Mouse (Mus musculus) CD4-positive helper T cell, adult 2 months (primary cell): Measurements from ENCODE around the gene Aig1.

Experiments
- DNase-seq: peaks from one replicate; pipeline ENCODE4 v3.0.0-alpha.2; 2012; ENCODE audit warnings: low read depth, missing footprints, low spot score

Aig1 gene

GRCm38 (mm10) chr10:13653326-13653725 is 215.5 kb downstream of the Aig1 start:
- DNase-seq = no peak

- DNase-seq = no peak
Measured at GRCm38 (mm10) chr10:13652061-13652460, 216.7 kb downstream of the Aig1 start.

- DNase-seq = peak; percentile 20
Measured at GRCm38 (mm10) chr10:13641750-13642149, 227.0 kb downstream of the Aig1 start.

GRCm38 (mm10) chr10:13631796-13632195 is 237.0 kb downstream of the Aig1 start:
- no peak for DNase-seq

- DNase-seq = no peak
Measured at GRCm38 (mm10) chr10:13623735-13624134, 245.0 kb downstream of the Aig1 start.

GRCm38 (mm10) chr10:13600926-13601325 is 267.9 kb downstream of the Aig1 start:
- DNase-seq = no peak

GRCm38 (mm10) chr10:13597491-13597890 is 271.3 kb downstream of the Aig1 start:
- DNase-seq = no peak
